Mouse (Mus musculus) layer of hippocampus, postnatal 36 days (tissue): ENCODE data around the gene Cyb5rl. TPM values are rescaled to one million over a fixed set of nuclear protein-coding genes. Genes with fewer than 3 reads are reported as not detected.
A peak's percentile ranks its signal among the peaks of the same experiment; 100 is the strongest.
"Not testable (repeated sequence)": the region's sequence is repeated elsewhere in the genome, so short reads cannot be mapped to it uniquely, and the experiment has no call there.

Source experiments
- DNase-seq, 2 experiments: peaks; one replicate each; pipeline ENCODE4 v3.0.0; 2022
- total RNA-seq, 2 experiments: library from RNA; stranded (reverse); gene quantifications; 2 replicates each; pipeline ENCODE4 v1.2.3; 2021

Gene Cyb5rl
- total RNA-seq, 2 experiments from 2014 or later = 8.2 to 10.2 TPM

DNA sequence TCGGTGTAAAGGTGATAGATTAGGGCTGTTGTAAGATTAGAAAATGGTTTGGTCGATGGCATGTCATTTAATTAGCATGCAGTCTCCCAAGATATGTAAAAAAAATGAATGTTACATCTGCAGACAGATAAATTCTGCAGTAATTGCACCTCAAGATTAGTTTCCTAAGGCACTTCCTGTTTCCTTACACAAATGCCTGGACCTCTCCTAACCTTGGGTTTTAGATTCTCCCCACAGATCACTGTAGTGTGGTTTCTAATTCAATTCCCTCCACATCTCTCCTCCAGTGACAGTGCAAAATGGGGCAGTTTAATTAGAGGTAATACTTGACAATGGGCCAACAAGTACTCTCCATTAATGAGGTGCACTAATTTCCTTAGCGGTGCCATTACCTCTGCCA lies 3.6 kb upstream of the Cyb5rl start:
- no peak for DNase-seq

DNA sequence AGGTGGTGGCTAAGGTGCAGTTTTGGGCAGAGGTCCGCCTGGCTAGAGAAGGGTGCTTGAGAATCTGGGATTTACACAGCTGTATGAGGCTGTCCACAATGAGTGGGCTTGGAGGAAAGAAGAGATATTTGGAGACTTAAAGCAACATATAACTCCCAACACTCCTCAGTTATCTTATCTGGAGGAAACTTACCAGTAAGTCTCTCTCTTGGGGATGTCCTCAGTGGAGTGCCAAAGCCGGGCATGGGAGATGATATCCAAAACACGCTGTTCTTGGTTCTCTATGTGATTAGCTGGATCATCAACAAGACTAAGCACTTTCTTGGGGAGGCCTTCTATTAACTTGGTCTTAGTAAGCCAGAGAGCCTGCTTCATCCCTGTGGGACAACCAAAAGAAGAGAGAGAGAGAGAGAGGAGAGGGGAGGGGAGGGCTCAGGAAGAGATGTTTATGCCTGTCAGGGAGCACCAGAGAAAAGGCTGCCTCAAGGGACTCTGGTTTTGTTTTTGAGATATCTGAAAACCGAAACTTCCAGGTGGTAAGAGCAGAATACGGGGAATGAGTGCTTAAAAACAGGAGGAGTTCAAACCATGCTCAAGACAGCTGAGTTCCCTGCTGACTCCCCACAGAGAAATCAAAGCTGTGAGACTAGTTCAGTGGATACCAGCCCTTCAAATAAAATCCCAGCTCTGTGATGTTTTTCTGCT lies 2.2 kb upstream of the Cyb5rl start:
- DNase-seq = no peak

DNA sequence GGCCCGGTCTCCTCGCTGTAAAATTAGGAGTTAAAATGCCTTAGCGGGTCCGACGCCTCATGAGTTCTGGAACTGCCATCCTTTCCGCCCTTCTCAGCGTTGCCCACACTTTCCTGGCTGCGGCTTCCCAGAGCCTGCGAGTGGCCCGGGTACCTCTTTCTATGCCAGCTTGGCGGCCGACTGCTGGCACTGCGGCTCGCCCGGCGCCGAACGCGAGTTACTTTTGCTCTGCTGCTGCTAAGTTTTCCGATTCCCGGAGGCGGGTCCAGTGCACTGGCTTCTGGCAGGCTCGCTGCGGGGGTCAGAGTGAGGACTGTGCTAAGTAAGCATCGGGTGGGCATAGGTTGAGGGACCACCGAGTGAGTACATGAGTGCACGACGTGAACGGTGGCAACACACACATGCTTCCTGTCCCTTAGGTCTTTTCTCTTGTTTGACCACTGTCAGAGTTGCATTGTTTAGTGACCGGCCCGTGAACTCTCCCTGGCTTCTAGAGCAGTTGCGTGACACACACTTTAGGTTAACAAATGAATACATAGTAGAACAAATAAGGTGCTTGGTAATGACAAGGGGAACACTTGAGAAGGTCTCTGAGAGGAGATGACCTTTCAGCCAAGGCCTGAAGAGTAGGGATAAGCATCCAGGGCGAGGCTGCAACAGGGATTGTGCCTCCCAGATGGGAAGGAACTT lies 508 bp downstream of the Cyb5rl start:
- no peak for DNase-seq

DNA sequence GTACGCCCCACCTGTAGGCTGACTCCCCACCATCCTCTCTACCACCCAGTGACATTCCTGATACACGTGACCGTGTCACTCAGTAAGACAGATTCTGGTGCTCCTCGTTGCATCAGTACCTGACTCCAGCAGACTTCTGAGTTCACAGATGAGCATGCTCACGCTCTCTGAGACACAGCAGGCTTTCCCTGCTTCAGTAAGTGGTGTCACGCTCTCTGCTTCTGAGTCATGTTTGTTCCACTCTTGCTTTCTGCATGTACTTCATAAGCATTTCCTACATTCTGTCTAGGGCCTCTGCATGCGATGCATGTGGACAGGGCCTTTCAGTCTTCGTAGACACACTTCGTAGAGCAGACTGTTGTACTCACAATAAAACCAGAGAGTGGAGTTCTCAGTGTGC lies 5.6 kb downstream of the Cyb5rl start:
- no peak for DNase-seq

DNA sequence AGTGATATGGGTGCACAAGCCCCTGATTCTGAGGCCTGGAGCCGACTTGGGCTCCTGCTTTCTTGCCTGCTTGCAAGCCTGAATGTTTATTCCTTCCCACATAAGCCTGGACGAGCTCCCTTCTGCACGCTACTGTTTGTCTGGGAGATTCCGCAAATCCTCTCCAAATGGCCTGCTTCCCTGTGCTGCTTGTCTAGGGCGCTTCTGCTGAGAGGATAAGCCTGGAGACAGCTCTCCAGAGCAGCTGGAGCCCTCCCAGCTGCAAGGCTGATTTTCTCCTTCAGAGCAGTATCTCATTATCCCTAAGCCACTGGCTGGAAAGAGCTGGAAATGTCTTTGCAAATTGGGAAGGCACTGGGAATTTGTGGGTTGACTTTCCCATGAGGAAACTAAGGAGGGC lies 8.7 kb downstream of the Cyb5rl start:
- no peak for DNase-seq

DNA sequence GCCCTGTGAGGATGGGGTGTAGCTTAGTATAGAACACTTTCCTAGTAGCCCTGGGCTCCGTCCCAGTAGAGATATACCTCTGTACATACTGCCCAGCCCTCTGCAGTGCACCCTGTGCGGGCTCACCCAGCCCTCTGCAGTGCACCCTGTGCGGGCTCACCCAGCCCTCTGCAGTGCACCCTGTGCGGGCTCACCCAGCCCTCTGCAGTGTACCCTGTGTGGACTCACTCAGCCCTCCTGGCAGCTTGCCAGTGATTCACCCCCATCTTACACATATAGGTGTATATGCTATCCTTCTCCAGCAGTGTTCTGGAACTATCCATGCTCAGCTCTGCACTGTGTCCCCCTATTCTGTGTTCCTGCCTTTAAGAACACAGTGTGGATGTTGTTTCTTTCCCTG lies 12.1 kb downstream of the Cyb5rl start:
- no peak for DNase-seq

DNA sequence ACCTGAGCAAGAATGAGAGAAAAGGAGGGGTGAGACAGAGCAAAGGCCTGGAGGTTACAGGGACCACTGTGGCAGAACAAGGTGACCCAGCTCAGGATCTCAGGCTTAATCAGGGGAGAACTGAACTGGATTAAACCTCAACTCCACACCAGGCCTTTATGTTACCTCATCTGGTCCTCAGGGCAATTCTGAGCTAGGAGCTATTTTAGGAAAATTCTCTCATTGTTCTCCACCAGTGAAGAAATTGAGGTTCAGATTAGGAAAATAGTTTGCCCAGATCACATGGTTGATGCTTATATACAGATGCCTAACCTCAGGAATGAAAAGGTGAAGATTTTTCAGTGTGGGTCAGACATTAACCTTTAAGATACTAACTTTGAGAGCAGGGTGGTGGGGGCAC lies 12.9 kb downstream of the Cyb5rl start:
- DNase-seq = no peak

DNA sequence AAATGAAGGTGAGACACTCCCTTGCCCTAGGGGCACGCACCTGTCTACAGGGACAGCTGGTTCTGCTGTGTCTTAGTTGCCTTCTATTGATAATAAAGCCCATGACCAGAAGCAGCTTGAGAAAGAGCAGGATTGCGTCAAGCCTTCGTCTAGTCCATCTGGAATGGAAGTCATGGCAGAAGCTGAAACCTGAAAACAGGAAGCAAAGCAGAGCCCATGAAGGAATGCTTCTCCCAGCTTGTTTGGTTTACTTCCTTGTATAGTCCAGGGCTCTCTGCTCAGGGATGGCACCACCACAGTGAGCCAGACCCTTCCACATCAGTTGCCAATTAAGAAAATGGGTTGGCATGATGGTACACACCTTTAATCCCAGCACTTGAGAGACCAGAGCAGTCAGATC lies 15.4 kb downstream of the Cyb5rl start:
- no peak for DNase-seq

DNA sequence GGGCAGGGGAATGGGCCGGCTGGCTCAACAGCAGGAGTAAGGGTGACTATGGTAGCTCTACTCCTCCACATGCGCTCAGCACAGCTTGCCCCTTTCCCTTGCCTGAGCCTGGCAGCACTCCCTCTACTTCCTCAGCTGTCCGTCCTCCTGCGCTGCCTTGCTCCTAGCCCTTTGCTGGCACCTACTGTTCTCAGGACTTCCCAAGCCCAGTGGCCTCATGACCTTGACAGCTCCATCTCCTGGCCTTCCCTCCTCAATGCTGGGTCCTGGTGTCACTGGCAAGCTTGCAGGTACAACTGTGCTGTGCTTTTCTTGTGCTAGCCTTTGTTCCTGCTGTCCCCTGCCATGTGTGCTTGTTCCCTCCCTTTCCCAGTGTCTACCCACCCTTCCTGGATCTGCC lies 16.3 kb downstream of the Cyb5rl start:
- no peak for DNase-seq

DNA sequence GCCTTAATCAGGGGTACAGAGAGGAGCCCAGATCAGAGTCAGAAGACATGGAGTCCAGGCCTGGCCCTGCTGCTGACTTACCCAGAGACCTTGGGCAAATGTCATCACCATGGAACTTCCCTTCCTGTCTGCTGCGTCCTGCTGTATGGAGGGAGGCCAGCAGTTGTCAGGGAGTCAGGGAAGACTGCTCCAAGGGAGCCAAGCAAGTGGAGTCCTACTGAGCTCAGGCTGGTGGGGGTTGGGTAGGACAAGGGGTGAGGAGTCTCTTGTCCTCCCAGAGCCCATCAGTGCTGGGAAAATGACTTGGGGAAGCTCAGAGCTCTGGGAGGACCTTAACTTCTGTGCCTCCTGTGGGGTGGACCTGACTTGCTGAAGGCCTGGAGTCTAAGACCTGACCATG lies 17.6 kb downstream of the Cyb5rl start:
- DNase-seq = no peak

DNA sequence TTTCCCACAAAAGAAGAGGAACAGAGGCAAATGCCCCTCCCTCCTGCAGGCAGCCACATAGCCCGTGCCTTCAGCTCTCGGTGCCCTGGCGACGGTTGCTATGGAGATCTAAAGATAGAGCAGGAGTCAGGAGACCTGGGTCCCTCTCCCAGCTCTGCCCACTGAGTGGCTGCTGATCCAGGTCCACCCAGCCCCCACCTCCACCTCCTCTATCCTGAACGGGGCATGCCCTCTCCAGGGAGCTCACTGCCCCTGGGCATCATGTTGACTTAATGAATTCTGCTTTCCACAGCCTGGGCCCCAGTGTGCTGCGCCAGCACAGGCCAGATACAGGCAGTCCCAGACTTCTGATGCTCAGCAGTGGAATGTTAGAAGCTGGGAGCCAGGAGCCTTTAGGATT lies 18.1 kb downstream of the Cyb5rl start:
- DNase-seq = peak; percentile 59 to 75

DNA sequence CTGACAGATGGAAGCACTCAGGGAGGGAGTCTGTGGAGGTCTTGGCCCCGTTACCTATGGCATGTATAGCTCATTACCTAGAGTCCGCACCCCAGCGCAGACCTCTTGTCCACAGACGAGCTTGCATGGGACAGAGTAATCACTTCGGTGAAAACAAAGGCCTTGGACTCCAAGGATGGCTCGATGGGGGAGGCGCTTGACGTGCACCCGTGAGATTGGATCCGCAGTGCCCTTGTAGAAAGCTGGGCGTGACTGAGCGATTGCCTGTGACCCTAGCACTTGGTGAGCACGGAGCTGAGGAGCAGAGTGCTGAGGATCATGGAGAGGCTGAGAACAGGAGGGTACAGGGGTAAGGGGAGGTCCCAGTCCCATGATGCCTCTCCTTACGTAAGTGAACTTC lies 24.9 kb downstream of the Cyb5rl start:
- no peak for DNase-seq

DNA sequence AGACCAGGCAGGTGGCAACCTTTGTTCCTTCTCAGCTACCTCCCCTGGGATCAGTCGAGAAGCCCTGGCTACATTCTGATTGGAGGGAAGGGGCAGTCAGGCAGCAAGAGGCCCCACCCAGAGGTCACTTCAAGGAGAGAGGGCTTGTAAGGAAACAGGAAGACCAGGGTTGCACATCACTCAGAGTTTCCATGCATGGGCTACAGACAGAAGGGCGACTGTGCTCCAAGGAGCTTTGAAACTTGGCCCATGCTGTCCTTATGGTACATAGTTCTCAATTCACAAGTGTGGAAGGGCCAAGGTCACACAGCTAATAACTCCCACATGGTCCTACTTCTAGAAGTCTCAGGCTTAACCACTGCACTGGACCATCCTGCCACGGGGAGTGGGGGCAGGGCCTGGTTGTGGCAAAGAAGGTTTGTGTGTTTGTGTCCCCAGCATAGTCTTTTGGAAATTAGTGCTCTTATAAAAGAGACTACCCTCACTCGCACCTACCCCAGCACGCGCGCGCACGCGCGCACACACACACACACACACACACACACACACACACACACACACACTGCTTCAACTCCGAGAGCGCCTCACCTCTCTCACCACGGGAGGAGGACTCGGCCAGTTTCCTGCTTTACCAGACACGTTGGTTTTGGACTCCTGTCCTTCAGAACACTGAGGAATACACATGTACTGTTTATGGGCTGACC lies 27.8 kb downstream of the Cyb5rl start:
- no peak for DNase-seq

DNA sequence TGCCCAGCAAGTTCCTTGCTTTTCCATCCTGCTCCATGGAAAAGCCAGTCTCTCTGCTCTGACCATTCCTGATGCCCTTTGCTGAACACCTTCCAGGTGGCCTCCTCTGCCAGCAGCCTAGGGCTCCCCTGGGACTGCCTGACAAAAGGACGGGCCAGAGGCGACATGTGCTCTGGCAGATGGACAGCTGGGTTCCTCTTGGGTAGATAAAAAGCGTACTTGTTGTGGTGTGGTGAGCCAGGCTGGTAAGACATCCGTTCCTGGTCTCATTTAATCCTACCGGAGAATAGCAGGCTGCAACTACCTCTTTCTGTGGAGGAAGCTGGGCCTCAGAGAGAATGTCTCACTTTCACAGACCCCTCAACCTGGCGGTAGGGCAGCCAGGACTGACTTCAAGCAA lies 29.3 kb downstream of the Cyb5rl start:
- no peak for DNase-seq

DNA sequence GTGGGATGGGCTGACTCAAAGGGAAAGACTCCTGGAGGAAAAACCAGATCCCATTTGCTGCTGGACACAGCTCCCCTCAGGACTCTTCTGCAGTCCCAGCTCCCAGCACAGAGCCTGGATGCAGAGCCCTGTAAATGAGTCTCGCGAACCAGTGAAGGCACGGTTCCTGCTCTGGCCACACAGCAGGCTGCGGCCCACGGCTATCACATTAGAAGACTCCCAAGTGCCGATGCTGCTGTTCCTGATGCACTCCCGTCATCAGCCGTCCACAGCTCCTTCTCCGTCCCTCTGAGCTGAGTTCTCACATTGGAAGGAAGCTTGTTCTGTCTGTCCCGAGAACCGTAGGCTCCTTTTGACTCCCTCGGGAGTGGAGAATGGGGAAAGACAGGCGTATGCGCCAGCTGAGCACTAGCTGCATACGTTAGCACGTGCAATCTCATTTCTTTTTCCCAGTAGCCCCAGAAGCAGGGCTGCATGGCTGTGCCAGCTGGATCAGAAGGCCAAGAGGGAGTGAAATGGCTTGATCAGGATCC lies 30.1 kb downstream of the Cyb5rl start, which contains the start of gene Cdcp2:
Gene Cdcp2 (plus strand): TSS at position 51 of the 533 bp plus-strand sequence.
- DNase-seq = no peak

DNA sequence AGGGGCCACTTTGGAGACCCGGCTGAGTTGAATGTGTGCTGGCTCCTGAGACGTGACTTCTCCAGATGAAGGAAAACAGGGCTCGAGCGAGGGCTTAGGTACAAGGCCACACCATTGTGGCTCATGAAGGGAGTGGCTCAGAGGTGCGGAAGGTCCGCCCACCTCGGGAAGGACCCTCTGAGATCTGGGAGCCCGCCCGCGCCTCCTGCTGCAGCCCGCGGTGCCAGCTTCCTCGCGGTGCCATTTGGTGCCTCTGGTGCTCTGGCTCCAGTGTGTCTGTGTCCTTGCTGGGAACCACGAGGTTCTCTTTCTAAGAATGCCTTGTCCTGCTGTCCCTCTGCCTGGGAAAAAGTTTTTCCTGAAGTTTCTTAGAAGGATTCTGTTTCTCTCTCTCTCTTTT lies 31.1 kb downstream of the Cyb5rl start:
- DNase-seq = no peak

DNA sequence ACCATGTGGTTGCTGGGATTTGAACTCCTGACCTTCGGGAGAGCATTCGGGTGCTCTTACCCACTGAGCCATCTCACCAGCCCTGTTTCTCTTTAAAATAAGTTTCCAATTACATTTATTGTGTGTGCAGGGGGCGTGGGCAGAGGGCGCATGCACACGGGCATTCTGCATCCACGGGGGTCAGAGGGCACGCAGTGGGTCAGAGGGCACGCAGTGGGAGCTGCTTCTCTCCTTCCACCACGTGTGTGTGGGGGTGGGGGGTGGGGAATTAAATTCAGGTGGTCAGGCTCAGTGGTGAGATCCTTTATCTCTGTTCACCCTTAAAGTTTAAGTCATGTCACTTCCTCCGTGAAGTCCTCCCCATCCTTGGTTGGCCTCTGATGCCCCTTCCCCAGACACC lies 31.6 kb downstream of the Cyb5rl start:
- DNase-seq = no peak

DNA sequence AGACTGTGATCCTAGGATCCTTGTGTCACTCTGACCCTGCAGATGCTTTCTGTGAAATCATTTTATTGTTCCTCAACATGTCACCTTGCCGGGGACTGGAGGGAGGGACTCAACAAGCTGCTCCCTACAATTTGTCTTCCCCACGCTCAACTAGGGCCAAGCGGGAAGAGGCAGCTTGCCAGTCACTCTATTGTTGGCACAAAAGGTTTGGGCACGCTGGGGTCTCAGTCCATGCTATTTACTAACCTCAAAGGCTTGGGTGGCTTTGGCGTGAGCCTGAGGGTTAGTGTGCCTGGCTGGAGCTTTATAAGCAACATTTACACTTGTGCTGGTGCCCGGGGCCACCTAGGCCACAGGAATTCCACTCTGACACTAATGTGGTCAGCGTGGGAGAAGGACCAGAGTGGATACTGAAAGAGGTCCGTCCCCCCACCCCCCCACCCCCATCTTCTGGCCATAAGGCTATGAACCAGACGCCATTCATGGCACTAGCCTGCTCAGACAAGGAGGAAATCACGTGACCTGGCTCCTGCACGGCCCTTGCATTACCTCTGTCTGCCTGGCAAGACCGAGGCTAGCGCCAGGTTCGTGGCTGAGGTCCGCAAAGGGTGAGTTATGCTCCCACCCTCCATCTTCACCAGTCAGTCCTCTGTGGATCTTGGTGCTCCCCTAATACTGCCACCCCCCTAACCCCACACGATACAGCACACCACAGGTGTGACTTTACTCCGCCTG lies 32.2 kb downstream of the Cyb5rl start:
- DNase-seq = no peak

DNA sequence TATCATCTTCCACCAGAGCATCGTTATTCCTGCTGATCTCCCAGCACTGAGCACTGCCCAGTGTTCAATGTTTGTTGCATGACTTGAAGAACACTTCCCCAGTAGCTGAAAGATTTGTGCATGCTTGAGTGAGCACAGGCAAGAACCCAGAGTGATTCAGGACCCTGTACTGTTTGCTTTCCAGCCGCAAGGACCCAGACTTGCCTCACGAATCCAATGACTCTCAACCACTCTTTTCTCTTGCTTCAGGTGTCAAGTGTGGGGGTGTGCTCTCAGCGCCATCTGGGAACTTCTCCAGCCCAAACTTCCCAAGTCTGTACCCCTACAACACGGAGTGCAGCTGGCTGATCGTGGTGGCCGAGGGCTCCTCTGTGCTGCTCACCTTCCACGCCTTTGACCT lies 35.4 kb downstream of the Cyb5rl start:
- DNase-seq = no peak

DNA sequence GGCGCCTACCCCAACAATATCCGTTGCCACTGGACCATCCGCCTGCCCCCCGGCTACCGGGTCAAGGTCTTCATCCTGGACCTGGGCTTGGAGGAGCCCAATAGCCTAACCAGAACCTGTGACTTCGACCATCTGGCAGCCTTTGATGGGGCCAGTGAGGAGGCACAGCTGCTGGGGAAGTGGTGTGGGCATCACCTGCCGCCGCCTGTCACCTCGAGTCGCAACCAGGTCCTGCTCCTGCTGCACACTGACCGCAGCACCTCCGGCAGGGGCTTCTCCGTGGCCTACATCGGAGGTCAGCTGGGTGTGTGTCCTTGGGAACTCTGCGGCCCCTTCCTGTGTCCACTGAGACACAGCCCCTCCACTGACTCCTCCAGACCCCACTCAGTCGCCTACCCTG lies 40.0 kb downstream of the Cyb5rl start:
- no peak for DNase-seq

DNA sequence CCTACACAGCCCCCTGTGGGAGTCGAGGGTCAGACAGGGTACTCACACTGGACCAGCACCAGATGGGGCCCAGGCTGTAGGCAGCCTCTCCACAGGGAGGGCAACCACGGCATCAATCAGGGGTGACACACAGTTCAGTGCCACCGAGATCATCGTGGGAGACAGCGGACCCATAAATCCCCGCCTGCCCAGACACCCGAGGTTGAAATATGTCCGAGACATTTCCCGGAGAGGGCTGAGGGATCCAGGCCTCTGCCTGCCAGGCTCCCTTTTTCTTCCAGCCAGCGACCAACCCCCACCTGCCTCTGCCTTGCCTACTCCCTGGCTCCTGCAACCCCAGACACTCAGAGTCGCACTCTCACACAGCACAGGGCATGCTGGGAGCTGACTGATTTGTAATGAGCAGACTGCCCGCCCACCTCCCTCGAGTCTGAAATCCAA lies 41.5 kb downstream of the Cyb5rl start:
- no peak for DNase-seq

DNA sequence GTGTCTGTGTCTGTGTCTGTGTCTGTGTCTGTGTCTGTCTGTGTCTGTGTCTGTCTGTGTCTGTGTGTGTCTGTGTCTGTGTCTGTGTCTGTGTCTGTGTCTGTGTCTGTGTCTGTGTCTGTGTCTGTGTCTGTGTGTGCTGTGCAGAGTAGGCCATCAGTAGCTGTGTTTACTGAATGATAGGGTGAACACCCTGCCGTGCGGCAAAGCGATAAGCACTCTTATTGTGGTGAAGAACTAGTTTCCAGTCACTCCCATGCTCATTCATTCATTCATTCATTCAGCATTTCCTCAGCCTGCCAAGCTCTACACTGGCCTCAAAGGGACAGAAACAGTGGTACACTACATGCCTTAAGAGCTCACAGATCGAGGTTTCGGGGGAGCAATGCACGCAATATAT lies 42.4 kb downstream of the Cyb5rl start:
- DNase-seq = not testable (repeated sequence)

DNA sequence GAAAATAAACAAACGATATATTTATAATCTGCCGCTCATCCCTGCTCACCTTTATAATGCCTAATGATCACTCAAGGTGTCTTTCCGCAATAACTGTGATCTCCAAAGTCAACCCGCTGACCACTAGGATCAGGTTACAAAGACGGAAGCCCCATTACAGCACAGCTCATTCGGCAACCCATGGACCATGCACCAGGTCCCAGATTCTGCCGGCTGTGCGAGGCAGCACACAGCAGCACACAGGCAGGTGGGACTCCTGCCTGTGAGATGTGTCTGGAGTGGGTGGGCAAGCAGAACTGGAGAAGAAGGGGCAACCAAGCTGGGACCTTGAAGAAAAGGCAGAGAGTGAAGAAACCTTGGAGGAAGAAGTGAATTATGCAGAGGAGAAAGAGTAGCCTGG lies 47.5 kb downstream of the Cyb5rl start:
- DNase-seq = no peak
